19 mouse cellular contexts compared by ENCODE assay signal in genomic region chr11:120828416-120828815, GRCm38 (mm10). TPM values are rescaled to one million over a fixed set of nuclear protein-coding genes. Genes with fewer than 3 reads are reported as not detected.
A peak's percentile ranks its signal among the peaks of the same experiment; 100 is the strongest.
DNase-seq lines count a peak whose midpoint lies in the region; ATAC-seq and TF ChIP-seq lines count a peak whose summit lies in the region.
"Had no signal": no experiment of that assay in that cellular context is flagged by ENCODE, and none has a peak within 500 bp of the region (broad histone marks: within the 10 kb centered on the region; RNA-seq: fewer than 3 reads in every experiment).

No protein-coding gene starts in this region.

- H3K36me3 ChIP-seq in heart, embryonic 10.5 days = peaks cover 2% of the 10 kb centered on the region; the same call in 1 of the 2 replicates
- no peaks in the 10 kb centered on the region for H3K36me3 ChIP-seq in midbrain, embryonic 11.5 days (ENCODE audit: control insufficient read depth, insufficient read depth, low read length)
- peaks cover 5% of the 10 kb centered on the region; the same call in 1 of the 2 replicates for H3K36me3 ChIP-seq in midbrain, postnatal 0 days (ENCODE audit: insufficient read depth, low read length)
- H3K36me3 ChIP-seq in embryonic facial prominence, embryonic 10.5 days (replicated peaks) = peaks cover 12% of the 10 kb centered on the region; the same call in 1 of the 2 replicates
- H3K36me3 ChIP-seq: forebrain, embryonic 15.5 days; heart, embryonic 13.5 days; hindbrain, embryonic 13.5 days had no signal

- H3K27me3 ChIP-seq in heart, embryonic 10.5 days (ENCODE audit: insufficient read depth, poor library complexity, severe bottlenecking) = no peaks in the 10 kb centered on the region
- no peaks in the 10 kb centered on the region for H3K27me3 ChIP-seq in midbrain, embryonic 11.5 days (ENCODE audit: control insufficient read depth, insufficient read depth, low read length)
- no peaks in the 10 kb centered on the region for H3K27me3 ChIP-seq in midbrain, postnatal 0 days (ENCODE audit: insufficient read depth, low read length)
- no peaks in the 10 kb centered on the region for H3K27me3 ChIP-seq in embryonic facial prominence, embryonic 10.5 days (replicated peaks; ENCODE audit: low read depth, poor library complexity, severe bottlenecking)
- H3K27me3 ChIP-seq: forebrain, embryonic 15.5 days; heart, embryonic 13.5 days; hindbrain, embryonic 13.5 days had no signal

- 66% methylated on average over 4 of the region's 4 CpGs for WGBS in heart, embryonic 10.5 days
- 77% methylated on average over 4 of the region's 4 CpGs for WGBS in midbrain, embryonic 11.5 days
- WGBS in midbrain, postnatal 0 days = 72% methylated on average over 4 of the region's 4 CpGs
- 77% methylated on average over 4 of the region's 4 CpGs for WGBS in embryonic facial prominence, embryonic 10.5 days

- H3K27ac ChIP-seq in heart, embryonic 10.5 days = no peak overlapping the region
- H3K27ac ChIP-seq in midbrain, embryonic 11.5 days (ENCODE audit: low read depth, low read length) = no peak overlapping the region
- H3K27ac ChIP-seq in midbrain, postnatal 0 days (ENCODE audit: low read depth, low read length) = no peak overlapping the region
- 0 out of 2 replicates have a peak overlapping the region, but pooled peaks have one; percentile 8 for H3K27ac ChIP-seq in embryonic facial prominence, embryonic 10.5 days (replicated peaks)
- H3K27ac ChIP-seq: forebrain, embryonic 15.5 days; heart, embryonic 13.5 days; hindbrain, embryonic 13.5 days; hindbrain, postnatal 0 days had no signal

- H3K4me3 ChIP-seq in heart, embryonic 10.5 days = no peak overlapping the region
- H3K4me3 ChIP-seq in midbrain, embryonic 11.5 days (ENCODE audit: low read depth, low read length) = no peak overlapping the region
- no peak overlapping the region for H3K4me3 ChIP-seq in midbrain, postnatal 0 days (ENCODE audit: low read depth, low read length)
- H3K4me3 ChIP-seq in embryonic facial prominence, embryonic 10.5 days = no peak overlapping the region
- H3K4me3 ChIP-seq: forebrain, embryonic 15.5 days; heart, embryonic 13.5 days; hindbrain, embryonic 13.5 days had no signal

- H3K4me1 ChIP-seq in heart, embryonic 10.5 days = peaks cover 59% of the 10 kb centered on the region
- H3K4me1 ChIP-seq in midbrain, embryonic 11.5 days (ENCODE audit: control insufficient read depth, insufficient read depth, low read length) = peaks cover 21% of the 10 kb centered on the region
- H3K4me1 ChIP-seq in midbrain, postnatal 0 days (ENCODE audit: insufficient read depth, low read length) = peaks cover 7% of the 10 kb centered on the region; the same call in 1 of the 2 replicates
- peaks cover 45% of the 10 kb centered on the region for H3K4me1 ChIP-seq in embryonic facial prominence, embryonic 10.5 days

- H3K9ac ChIP-seq in midbrain, embryonic 11.5 days (ENCODE audit: low read length) = no peak overlapping the region
- no peak overlapping the region for H3K9ac ChIP-seq in midbrain, postnatal 0 days (replicated peaks; ENCODE audit: low read length, poor library complexity, severe bottlenecking)
- H3K9ac ChIP-seq: forebrain, embryonic 15.5 days; heart, embryonic 13.5 days; hindbrain, embryonic 13.5 days had no signal

- ATAC-seq in midbrain, embryonic 11.5 days (ENCODE audit: low FRiP score) = no peak
- ATAC-seq in midbrain, postnatal 0 days (ENCODE audit: low FRiP score) = no peak
- ATAC-seq in frontal cortex, adult (ENCODE audit: low TSS enrichment) = no peak
- ATAC-seq: CD4-positive, CD25-positive, alpha-beta regulatory T cell, adult 4 months; forebrain, embryonic 15.5 days; hindbrain, postnatal 0 days had no signal

- no peaks in the 10 kb centered on the region for H3K9me3 ChIP-seq in heart, embryonic 10.5 days
- no peaks in the 10 kb centered on the region for H3K9me3 ChIP-seq in midbrain, embryonic 11.5 days (ENCODE audit: control insufficient read depth, low read length)
- no peaks in the 10 kb centered on the region for H3K9me3 ChIP-seq in midbrain, postnatal 0 days (ENCODE audit: low read length)
- no peaks in the 10 kb centered on the region for H3K9me3 ChIP-seq in embryonic facial prominence, embryonic 10.5 days
- H3K9me3 ChIP-seq: forebrain, embryonic 15.5 days; G1E; heart, embryonic 13.5 days; hindbrain, embryonic 13.5 days had no signal

- DNase-seq in cerebellum, adult 11-12 months = peak; percentile 18
- no peak for DNase-seq in cerebellum, adult 8-10 months
- DNase-seq in heart, adult 11 months = peak; percentile 76
- no peak for DNase-seq in heart, embryonic 10.5 days (ENCODE audit: low spot score)
- peak; percentile 80 for DNase-seq in midbrain, embryonic 11.5 days (ENCODE audit: low spot score, missing footprints)
- DNase-seq in midbrain, postnatal 0 days (ENCODE audit: low spot score) = no peak
- no peak for DNase-seq in embryonic facial prominence, embryonic 10.5 days (ENCODE audit: low spot score)
- DNase-seq: adrenal gland, adult 8-10 months; adrenal gland, postnatal 36 days; B cell, adult 2 months; cerebellum, postnatal 25 days; heart, postnatal 36 days had no signal

- TF ChIP-seq CTCF in midbrain, postnatal 0 days (IDR thresholded peaks at IDR 0.05) = no peak

- no peak overlapping the region for H3K4me2 ChIP-seq in midbrain, embryonic 11.5 days
- H3K4me2 ChIP-seq in midbrain, postnatal 0 days (ENCODE audit: low read depth, low read length, poor library complexity, severe bottlenecking) = no peak overlapping the region
- H3K4me2 ChIP-seq: forebrain, embryonic 15.5 days; heart, embryonic 13.5 days; hindbrain, embryonic 13.5 days had no signal

RNA-seq across cellular contexts. Expression of gene Fasn, which starts 4.1 kb away (rescaled TPM):
- polyA plus RNA-seq in heart, embryonic 10.5 days (2016; fragmentation: Nextera tagmentation; extraction: Ambion mirVana) = 55.2 and 74.9 TPM in 2 replicates
- 80.8 and 94.6 TPM in 2 replicates for polyA plus RNA-seq in midbrain, embryonic 11.5 days (2014; fragmentation: Nextera tagmentation; extraction: Ambion mirVana)
- total RNA-seq in midbrain, postnatal 0 days (2014; rRNA removed) = 469 and 488 TPM in 2 replicates
- polyA plus RNA-seq in midbrain, postnatal 0 days (2015; fragmentation: Nextera tagmentation; extraction: Ambion mirVana) = 76.0 and 85.4 TPM in 2 replicates
- 121 and 132 TPM in 2 replicates for polyA plus RNA-seq in embryonic facial prominence, embryonic 10.5 days (2016; fragmentation: Nextera tagmentation; extraction: Ambion mirVana)

RNA-seq across cellular contexts. Expression of gene Dus1l, which starts 32.2 kb away (rescaled TPM):
- polyA plus RNA-seq in heart, embryonic 10.5 days (2016; fragmentation: Nextera tagmentation; extraction: Ambion mirVana) = 70.5 and 88.8 TPM in 2 replicates
- polyA plus RNA-seq in midbrain, embryonic 11.5 days (2014; fragmentation: Nextera tagmentation; extraction: Ambion mirVana) = 73.6 and 76.9 TPM in 2 replicates
- total RNA-seq in midbrain, postnatal 0 days (2014; rRNA removed) = 46.4 and 52.3 TPM in 2 replicates
- polyA plus RNA-seq in midbrain, postnatal 0 days (2015; fragmentation: Nextera tagmentation; extraction: Ambion mirVana) = 38.4 and 41.6 TPM in 2 replicates
- 96.6 and 101 TPM in 2 replicates for polyA plus RNA-seq in embryonic facial prominence, embryonic 10.5 days (2016; fragmentation: Nextera tagmentation; extraction: Ambion mirVana)

RNA-seq across cellular contexts. Expression of gene Gps1, which starts 44.3 kb away (rescaled TPM):
- polyA plus RNA-seq in heart, embryonic 10.5 days (2016; fragmentation: Nextera tagmentation; extraction: Ambion mirVana) = 184 and 208 TPM in 2 replicates
- polyA plus RNA-seq in midbrain, embryonic 11.5 days (2014; fragmentation: Nextera tagmentation; extraction: Ambion mirVana) = 254 and 269 TPM in 2 replicates
- total RNA-seq in midbrain, postnatal 0 days (2014; rRNA removed) = 252 and 262 TPM in 2 replicates
- 233 and 253 TPM in 2 replicates for polyA plus RNA-seq in midbrain, postnatal 0 days (2015; fragmentation: Nextera tagmentation; extraction: Ambion mirVana)
- polyA plus RNA-seq in embryonic facial prominence, embryonic 10.5 days (2016; fragmentation: Nextera tagmentation; extraction: Ambion mirVana) = 265 and 272 TPM in 2 replicates

RNA-seq across cellular contexts. Expression of gene Rfng, which starts 44.4 kb away (rescaled TPM):
- 28.4 and 30.4 TPM in 2 replicates for polyA plus RNA-seq in heart, embryonic 10.5 days (2016; fragmentation: Nextera tagmentation; extraction: Ambion mirVana)
- 28.2 and 30.6 TPM in 2 replicates for polyA plus RNA-seq in midbrain, embryonic 11.5 days (2014; fragmentation: Nextera tagmentation; extraction: Ambion mirVana)
- total RNA-seq in midbrain, postnatal 0 days (2014; rRNA removed) = 86.5 and 106 TPM in 2 replicates
- 130 and 138 TPM in 2 replicates for polyA plus RNA-seq in midbrain, postnatal 0 days (2015; fragmentation: Nextera tagmentation; extraction: Ambion mirVana)
- polyA plus RNA-seq in embryonic facial prominence, embryonic 10.5 days (2016; fragmentation: Nextera tagmentation; extraction: Ambion mirVana) = 40.0 and 42.1 TPM in 2 replicates

Comparison
In these comparisons a context has a peak if more than half of its experiments do, and no peak if none do; other contexts are left out.
1. DNase-seq: peak in cerebellum, adult 11-12 months (single experiment), heart, adult 11 months (single experiment) and midbrain, embryonic 11.5 days (single experiment); none in cerebellum, adult 8-10 months (single experiment), heart, embryonic 10.5 days (single experiment), midbrain, postnatal 0 days (single experiment) and embryonic facial prominence, embryonic 10.5 days (single experiment).